11 mouse cellular contexts compared by ENCODE assay signal in genomic region chr7:117393976-117394375, GRCm38 (mm10). TPM values are rescaled to one million over a fixed set of nuclear protein-coding genes. Genes with fewer than 3 reads are reported as not detected.
A peak's percentile ranks its signal among the peaks of the same experiment; 100 is the strongest.
DNase-seq lines count a peak whose midpoint lies in the region; ATAC-seq and TF ChIP-seq lines count a peak whose summit lies in the region.
"Had no signal": no experiment of that assay in that cellular context is flagged by ENCODE, and none has a peak within 500 bp of the region (broad histone marks: within the 10 kb centered on the region; RNA-seq: fewer than 3 reads in every experiment).

No protein-coding gene starts in this region.

- dilution Hi-C loops in CH12.LX (cut with MboI; ENCODE audit: extremely low pct_ligation_motif_present, extremely low pct_unique_long_range_greater_than_20kb, low sequenced_read_pairs), result no loop called here

- H3K79me2 ChIP-seq in CH12.LX (replicated peaks; ENCODE audit: control insufficient read depth, extremely low read depth, insufficient read depth, poor library complexity, severe bottlenecking), result no peaks in the 10 kb centered on the region

- peak; percentile 79 for DNase-seq in CD4-positive helper T cell, adult 2 months (ENCODE audit: low read depth, low spot score)
- DNase-seq in CH12.LX (ENCODE audit: extremely low read depth), result peak; percentile 54
- DNase-seq in natural killer cell, adult 2 months (ENCODE audit: low spot score in 2 of 2), result peak; percentile 56 to 63
- DNase-seq in cerebellum, postnatal 10 days, result no peak
- no peak for DNase-seq in right cerebral cortex, postnatal 14 days
- DNase-seq: cerebellum, adult 11 months; left cerebral cortex, postnatal 4 days; right cerebral cortex, adult 18-20 months had no signal

- no peaks in the 10 kb centered on the region for H3K36me3 ChIP-seq in CH12.LX (replicated peaks in 1 of 2; ENCODE audit: control insufficient read depth in 1 of 2, insufficient read depth in 1 of 2, low read length in 1 of 2)
- no peaks in the 10 kb centered on the region for H3K36me3 ChIP-seq in intestine, embryonic 16.5 days (ENCODE audit: control insufficient read depth, insufficient read depth, low read length)
- no peaks in the 10 kb centered on the region for H3K36me3 ChIP-seq in forebrain, embryonic 16.5 days (ENCODE audit: control insufficient read depth, insufficient read depth)
- H3K36me3 ChIP-seq: embryonic facial prominence, embryonic 15.5 days had no signal

- no peaks in the 10 kb centered on the region for H3K9me3 ChIP-seq in CH12.LX (replicated peaks; ENCODE audit: low read length)
- no peaks in the 10 kb centered on the region for H3K9me3 ChIP-seq in intestine, embryonic 16.5 days (ENCODE audit: control insufficient read depth, low read length)
- H3K9me3 ChIP-seq in forebrain, embryonic 16.5 days (ENCODE audit: control insufficient read depth, low read length), result no peaks in the 10 kb centered on the region
- H3K9me3 ChIP-seq: embryonic facial prominence, embryonic 15.5 days had no signal

- peaks cover 5 to 26% of the 10 kb centered on the region in 2 experiments; a peak in 2 of 4 replicates for H3K4me1 ChIP-seq in CH12.LX (ENCODE audit: control insufficient read depth in 1 of 2, insufficient read depth in 2 of 2)
- H3K4me1 ChIP-seq in intestine, embryonic 16.5 days (ENCODE audit: control insufficient read depth, insufficient read depth, low read length), result peaks cover 6% of the 10 kb centered on the region
- H3K4me1 ChIP-seq in forebrain, embryonic 16.5 days (replicated peaks; ENCODE audit: control insufficient read depth, insufficient read depth, low read length), result peaks cover 13% of the 10 kb centered on the region

- H3K4me3 ChIP-seq in CH12.LX (replicated peaks in 1 of 3; ENCODE audit: low read depth in 2 of 3, low read length in 2 of 3, poor library complexity in 1 of 3), result no peak overlapping the region
- H3K4me3 ChIP-seq in intestine, embryonic 16.5 days (ENCODE audit: low read length), result no peak overlapping the region
- H3K4me3 ChIP-seq in forebrain, embryonic 16.5 days (replicated peaks; ENCODE audit: low read length), result no peak overlapping the region
- H3K4me3 ChIP-seq: embryonic facial prominence, embryonic 15.5 days had no signal

- ATAC-seq in intestine, embryonic 16.5 days, result peak; percentile 84
- no peak for ATAC-seq in forebrain, embryonic 16.5 days

- no peak for TF ChIP-seq CTCF in CH12.LX (conservative IDR thresholded peaks at IDR 0.05 in 1 of 2, IDR thresholded peaks at IDR 0.05 in 1 of 2; ENCODE audit: low read depth in 2 of 2, low read length in 2 of 2)

- WGBS in intestine, embryonic 16.5 days, result 44% methylated on average over 4 of the region's 4 CpGs
- WGBS in forebrain, embryonic 16.5 days, result 84% methylated on average over 4 of the region's 4 CpGs

- TF ChIP-seq POLR2A in CH12.LX (IDR thresholded peaks at IDR 0.05; ENCODE audit: low read depth, low read length), result no peak

- in situ Hi-C loops in CH12.LX (cut with MboI; ENCODE audit: low pct_ligation_motif_present, low pct_unique_long_range_greater_than_20kb, low sequenced_read_pairs), result no loop called here

- TF ChIP-seq RAD21 in CH12.LX (IDR thresholded peaks at IDR 0.05; ENCODE audit: low read depth, low read length), result no peak

- H3K27ac ChIP-seq in CH12.LX (ENCODE audit: insufficient read depth, low read depth), result no peak overlapping the region
- no peak overlapping the region for H3K27ac ChIP-seq in intestine, embryonic 16.5 days (ENCODE audit: low read length)
- no peak overlapping the region for H3K27ac ChIP-seq in forebrain, embryonic 16.5 days (ENCODE audit: low read length)
- H3K27ac ChIP-seq: embryonic facial prominence, embryonic 15.5 days had no signal

- TF ChIP-seq EP300 in CH12.LX (IDR thresholded peaks at IDR 0.05; ENCODE audit: low read length), result no peak

- H3K27me3 ChIP-seq in CH12.LX (replicated peaks), result no peaks in the 10 kb centered on the region
- H3K27me3 ChIP-seq in intestine, embryonic 16.5 days (replicated peaks; ENCODE audit: control insufficient read depth, insufficient read depth, low read length), result no peaks in the 10 kb centered on the region
- H3K27me3 ChIP-seq in forebrain, embryonic 16.5 days (replicated peaks; ENCODE audit: control insufficient read depth, insufficient read depth, low read length), result no peaks in the 10 kb centered on the region
- H3K27me3 ChIP-seq: embryonic facial prominence, embryonic 15.5 days had no signal

- no peak overlapping the region for H3K9ac ChIP-seq in CH12.LX (ENCODE audit: insufficient read depth, low read depth)
- no peak overlapping the region for H3K9ac ChIP-seq in intestine, embryonic 16.5 days (ENCODE audit: low read depth, low read length)
- H3K9ac ChIP-seq in forebrain, embryonic 16.5 days (replicated peaks; ENCODE audit: low read depth, low read length), result no peak overlapping the region
- H3K9ac ChIP-seq: embryonic facial prominence, embryonic 15.5 days had no signal

- no peak overlapping the region for H3K4me2 ChIP-seq in CH12.LX (ENCODE audit: insufficient read depth, low read depth, poor library complexity, severe bottlenecking)
- H3K4me2 ChIP-seq in intestine, embryonic 16.5 days (ENCODE audit: low read depth, low read length), result 0 out of 2 replicates have a peak overlapping the region, but pooled peaks have one; percentile 5
- no peak overlapping the region for H3K4me2 ChIP-seq in forebrain, embryonic 16.5 days (ENCODE audit: low read length)
- H3K4me2 ChIP-seq: embryonic facial prominence, embryonic 15.5 days had no signal

TF ChIP-seq in CH12.LX, 34 proteins besides CTCF, POLR2A, EP300 and RAD21:
- TF ChIP-seq NRF1 (IDR thresholded peaks at IDR 0.05; ENCODE audit: low read depth, low read length) (no peak), ELF1 (IDR thresholded peaks at IDR 0.05; ENCODE audit: low read depth, low read length) (no peak), KAT2A (IDR thresholded peaks at IDR 0.05; ENCODE audit: insufficient replicate concordance, low read length) (no peak), MAZ (IDR thresholded peaks at IDR 0.05; ENCODE audit: low read depth, low read length) (no peak), ZC3H11A (IDR thresholded peaks at IDR 0.05; ENCODE audit: low read depth, low read length) (no peak), TCF12 (IDR thresholded peaks at IDR 0.05; ENCODE audit: low read depth, low read length) (no peak), SMC3 (IDR thresholded peaks at IDR 0.05; ENCODE audit: low read depth, low read length) (no peak), ZMIZ1 (IDR thresholded peaks at IDR 0.05; ENCODE audit: low read depth, low read length) (no peak), USF1 (IDR thresholded peaks at IDR 0.05; ENCODE audit: low read depth, low read length) (no peak), PAX5 (IDR thresholded peaks at IDR 0.05; ENCODE audit: low read length) (no peak), ZNF384 (IDR thresholded peaks at IDR 0.05; ENCODE audit: low read depth, low read length) (no peak), ETS1 (conservative IDR thresholded peaks at IDR 0.05; ENCODE audit: low read depth, low read length) (no peak), TBP (conservative IDR thresholded peaks at IDR 0.05; ENCODE audit: low read depth, low read length) (no peak), E2F4 (IDR thresholded peaks at IDR 0.05; ENCODE audit: insufficient replicate concordance, low read depth, low read length) (no peak), GABPA (IDR thresholded peaks at IDR 0.05; ENCODE audit: insufficient replicate concordance, low read depth, low read length) (no peak), USF2 (conservative IDR thresholded peaks at IDR 0.05; ENCODE audit: low read depth, low read length) (no peak)

RNA-seq across cellular contexts. Expression of gene Xylt1, which starts 13.2 kb away (rescaled TPM):
- total RNA-seq in CH12.LX (2012; rRNA removed), result 0.38 and 0.88 TPM in 2 replicates
- total RNA-seq in CH12.LX (2014; rRNA removed), result 0.35 and 0.38 TPM in 2 replicates
- 0.72 and 0.84 TPM in 2 replicates for polyA plus RNA-seq in CH12.LX (2012; ENCODE audit: insufficient read length, low read depth)
- polyA plus RNA-seq in intestine, embryonic 16.5 days (2015; fragmentation: Nextera tagmentation; extraction: Ambion mirVana), result 0.48 and 0.50 TPM in 2 replicates
- 2.4 and 2.6 TPM in 2 replicates for polyA plus RNA-seq in forebrain, embryonic 16.5 days (2015; fragmentation: Nextera tagmentation; extraction: Ambion mirVana)

Comparison
In these comparisons a context has a peak if more than half of its experiments do, and no peak if none do; other contexts are left out.
1. DNase-seq: peak in CD4-positive helper T cell, adult 2 months (single experiment), CH12.LX (single experiment) and natural killer cell, adult 2 months (2 of 2); none in cerebellum, postnatal 10 days (0 of 2) and right cerebral cortex, postnatal 14 days (single experiment).